Mouse (Mus musculus) spleen, embryonic (tissue): ENCODE data around the gene Phf1.

ENCODE experiments used
- CTCF ChIA-PET: fragments of 350-600 bp; sonication (Branson Sonifier 250); formaldehyde crosslinking; loops from one replicate; lab custom pipeline; 2022; lab: Charles Lee

The Phf1 gene

GRCm38 (mm10) chr17:26949866-26950265 lies 17.0 kb downstream of the Phf1 start:
- CTCF ChIA-PET, result no interaction called here

GRCm38 (mm10) chr17:26950560-26951288 lies 17.9 kb downstream of the Phf1 start:
- CTCF ChIA-PET, result interaction anchor here (0.9 kb wide), 1 partner anchor 14 kb away, joined by 3 read pairs; no protein-coding TSS in a partner anchor

DNA sequence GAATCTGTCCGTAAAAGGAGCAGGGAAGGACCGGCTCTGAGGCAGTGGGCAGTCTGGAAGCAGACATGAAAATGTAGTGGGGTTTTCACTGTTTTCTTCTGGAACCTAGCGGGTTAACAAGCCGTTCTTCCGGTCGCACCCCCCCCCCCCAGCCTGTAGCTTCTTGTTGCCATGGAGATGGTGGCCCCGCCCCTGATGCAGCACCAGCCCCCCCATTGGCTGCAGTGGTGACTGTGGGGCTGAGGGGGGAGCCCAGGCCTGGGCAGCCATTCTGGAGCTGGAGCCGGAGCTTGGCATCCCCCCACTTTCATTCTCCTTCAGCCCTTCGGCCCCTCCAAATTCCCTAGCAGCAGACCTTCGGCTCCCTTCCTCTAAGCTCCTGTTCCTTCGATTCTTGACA lies 18.6 kb downstream of the Phf1 start:
- CTCF ChIA-PET, result interaction anchor here (0.7 to 0.9 kb wide), 2 partner anchors 15 to 159 kb away, joined by 3 to 11 read pairs; no protein-coding TSS in a partner anchor

- CTCF ChIA-PET, result interaction anchor here (0.7 kb wide), 1 partner anchor 160 kb away, joined by 11 read pairs; no protein-coding TSS in a partner anchor
Measured at GRCm38 (mm10) chr17:26951952-26952877, 19.4 kb downstream of the Phf1 start.

- CTCF ChIA-PET, result no interaction called here
Measured at GRCm38 (mm10) chr17:26953201-26953600, 20.3 kb downstream of the Phf1 start.

GRCm38 (mm10) chr17:26953726-26954125 lies 20.9 kb downstream of the Phf1 start:
- CTCF ChIA-PET, result no interaction called here

DNA sequence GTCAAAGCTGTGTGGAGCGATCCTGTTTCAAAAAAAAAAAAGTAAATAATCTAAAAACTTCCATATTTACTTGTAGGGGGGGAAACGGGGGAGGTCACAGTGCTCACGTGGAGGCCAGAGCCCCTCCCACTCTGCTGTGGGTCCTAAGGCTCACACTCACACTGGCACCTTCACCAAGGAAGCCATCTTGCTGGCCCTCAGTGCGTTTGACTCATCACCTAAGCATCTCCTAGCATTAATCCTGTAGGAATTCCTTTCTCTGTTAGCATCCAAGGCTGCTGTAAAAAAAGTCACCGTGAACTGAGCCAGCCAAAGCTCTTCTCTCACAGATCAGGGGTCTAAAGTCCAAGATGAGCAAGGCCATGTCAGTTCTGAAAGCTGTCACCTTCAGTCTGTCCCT lies 23.5 kb downstream of the Phf1 start:
- CTCF ChIA-PET, result no interaction called here

DNA sequence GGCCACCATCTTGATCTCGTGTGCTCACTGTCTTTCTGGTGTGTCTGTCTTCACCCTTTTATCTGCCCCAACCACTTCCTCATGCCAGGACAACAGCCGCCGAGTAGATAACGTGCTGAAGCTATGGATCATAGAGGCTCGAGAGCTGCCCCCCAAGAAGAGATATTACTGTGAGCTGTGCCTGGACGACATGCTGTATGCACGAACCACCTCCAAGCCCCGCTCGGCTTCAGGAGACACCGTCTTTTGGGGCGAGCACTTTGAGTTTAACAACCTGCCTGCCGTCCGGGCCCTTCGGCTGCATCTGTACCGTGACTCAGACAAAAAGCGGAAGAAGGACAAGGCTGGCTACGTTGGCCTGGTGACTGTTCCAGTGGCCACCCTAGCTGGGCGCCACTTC lies 24.0 kb downstream of the Phf1 start:
- CTCF ChIA-PET, result no interaction called here

- CTCF ChIA-PET, result no interaction called here
Measured at GRCm38 (mm10) chr17:26957872-26958271, 25.0 kb downstream of the Phf1 start.

GRCm38 (mm10) chr17:26958880-26959279 lies 26.0 kb downstream of the Phf1 start:
- CTCF ChIA-PET, result no interaction called here

GRCm38 (mm10) chr17:26959815-26960214 lies 27.0 kb downstream of the Phf1 start:
- CTCF ChIA-PET, result no interaction called here

DNA sequence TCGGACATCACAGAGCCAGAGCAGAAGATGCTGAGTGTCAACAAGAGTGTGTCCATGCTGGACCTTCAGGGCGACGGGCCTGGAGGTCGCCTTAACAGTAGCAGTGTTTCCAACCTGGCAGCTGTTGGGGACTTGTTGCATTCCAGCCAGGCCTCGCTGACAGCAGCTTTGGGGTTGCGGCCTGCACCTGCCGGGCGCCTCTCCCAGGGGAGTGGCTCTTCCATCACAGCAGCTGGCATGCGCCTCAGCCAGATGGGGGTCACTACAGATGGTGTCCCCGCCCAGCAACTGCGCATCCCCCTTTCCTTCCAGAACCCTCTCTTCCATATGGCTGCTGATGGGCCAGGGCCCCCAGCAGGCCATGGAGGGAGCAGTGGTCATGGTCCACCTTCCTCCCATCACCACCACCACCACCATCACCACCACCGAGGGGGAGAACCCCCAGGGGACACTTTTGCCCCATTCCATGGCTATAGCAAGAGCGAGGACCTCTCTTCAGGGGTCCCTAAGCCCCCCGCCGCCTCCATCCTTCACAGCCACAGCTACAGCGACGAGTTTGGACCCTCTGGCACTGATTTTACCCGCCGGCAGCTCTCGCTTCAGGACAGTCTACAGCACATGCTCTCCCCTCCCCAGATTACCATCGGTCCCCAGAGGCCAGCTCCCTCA lies 28.9 kb downstream of the Phf1 start:
- CTCF ChIA-PET, result no interaction called here

GRCm38 (mm10) chr17:26966993-26967392 lies 34.1 kb downstream of the Phf1 start:
- CTCF ChIA-PET, result no interaction called here

- CTCF ChIA-PET, result no interaction called here
Measured at GRCm38 (mm10) chr17:26967477-26967876, 34.6 kb downstream of the Phf1 start.

DNA sequence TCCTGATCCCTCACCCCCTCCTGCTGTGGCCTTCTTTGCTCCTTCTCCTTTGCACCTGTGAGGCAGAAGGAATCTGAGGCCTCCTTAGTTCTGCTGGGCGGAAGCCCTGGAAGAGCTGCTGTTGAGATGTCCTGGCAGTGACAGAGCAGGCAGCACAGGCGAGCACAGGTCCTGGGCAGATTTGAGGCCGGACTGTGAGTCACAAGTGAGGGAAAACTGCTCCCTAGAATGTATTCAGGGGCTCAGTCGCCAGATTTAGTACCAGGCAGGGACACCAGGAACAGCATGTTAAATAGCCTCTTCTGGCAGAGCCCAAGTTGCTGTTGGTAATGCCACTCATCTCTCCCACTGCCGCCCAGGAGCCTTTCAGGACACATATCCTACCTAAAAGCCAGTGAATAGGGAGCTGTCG lies 35.4 kb downstream of the Phf1 start:
- CTCF ChIA-PET, result no interaction called here

DNA sequence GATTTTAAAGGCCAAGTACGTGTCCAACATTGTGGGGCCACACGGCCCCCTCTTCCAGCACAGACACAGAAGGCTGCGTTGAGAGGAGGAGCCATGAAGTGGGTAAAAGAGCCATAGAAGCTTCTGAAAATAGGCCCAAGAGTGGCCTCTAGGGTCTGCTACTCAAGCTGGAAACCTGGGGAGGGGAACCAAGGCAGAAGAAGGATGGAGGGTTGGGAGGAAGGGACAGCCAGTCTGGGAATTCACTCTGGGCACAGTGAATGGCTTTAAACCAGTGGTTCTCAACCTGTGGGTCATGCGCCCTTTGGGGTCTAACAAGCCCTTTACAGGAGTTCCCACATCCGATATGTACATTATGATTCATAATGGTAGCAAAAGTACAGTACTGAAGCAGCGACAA lies 36.4 kb downstream of the Phf1 start:
- CTCF ChIA-PET, result no interaction called here

GRCm38 (mm10) chr17:26970221-26970620 lies 37.4 kb downstream of the Phf1 start:
- CTCF ChIA-PET, result interaction anchor here (0.6 kb wide), 1 partner anchor 982 kb away, joined by 4 read pairs; no protein-coding TSS in a partner anchor

- CTCF ChIA-PET, result interaction anchor here (0.6 to 0.7 kb wide), 2 partner anchors 25 to 26 kb away, joined by 5 to 13 read pairs; no protein-coding TSS in a partner anchor
Measured at GRCm38 (mm10) chr17:26971247-26971905, 38.5 kb downstream of the Phf1 start.

DNA sequence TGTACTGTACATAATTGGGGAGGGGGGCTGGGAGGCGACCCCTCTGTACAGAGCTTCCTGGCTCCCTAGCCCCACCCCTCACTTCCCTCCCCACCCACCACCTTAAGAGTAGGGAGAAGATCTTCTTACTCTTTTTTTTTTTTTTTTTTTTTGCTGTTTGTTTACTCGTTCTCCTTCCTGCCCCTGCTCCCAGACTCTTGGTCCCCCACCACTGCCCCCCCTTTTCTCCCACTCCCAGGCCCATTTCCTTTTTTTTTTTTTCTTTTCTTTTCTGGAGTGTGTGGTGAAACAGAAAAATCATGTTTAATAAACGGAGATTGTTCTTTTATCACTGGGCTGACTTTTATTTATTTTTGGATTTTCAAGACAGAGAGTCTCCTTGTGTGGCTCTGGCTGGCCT lies 39.3 kb downstream of the Phf1 start:
- CTCF ChIA-PET, result interaction anchor here (0.6 kb wide), 1 partner anchor 26 kb away, joined by 5 read pairs; no protein-coding TSS in a partner anchor

GRCm38 (mm10) chr17:26972703-26973574 lies 40.1 kb downstream of the Phf1 start, which contains the start of gene Zbtb9:
Gene Zbtb9, plus strand, starts transcription at chr17:26973167.
- CTCF ChIA-PET, result interaction anchor here (0.7 to 1.2 kb wide), 2 partner anchors 9 to 56 kb away, joined by 3 to 8 read pairs; partner anchors contain the start of gene Bak1
